Mouse (Mus musculus) stomach, embryonic 16.5 days (tissue): ENCODE data around the gene Ipo11. TPM values are rescaled to one million over a fixed set of nuclear protein-coding genes. Genes with fewer than 3 reads are reported as not detected.

Experiments used
- ATAC-seq: fragments of 200-750 bp; cut with Nextera tagmentation; 2 replicates; pipeline ENCODE4 v1.8.0; 2017; ENCODE audit warnings: moderate number of reproducible peaks, moderate TSS enrichment; ENCODE audit not compliant: insufficient read depth, low FRiP score
- H3K27ac ChIP-seq: fragments of 300-500 bp; sonication (generic); 2 replicates; pipeline ENCODE4 v1.5.1; 2014; ENCODE audit warnings: low read length
- H3K27me3 ChIP-seq: fragments of 300-500 bp; sonication (generic); 2 replicates; pipeline ENCODE4 v1.6.1; 2014; ENCODE audit warnings: low read length, control low read depth, mixed read lengths; ENCODE audit not compliant: control insufficient read depth, insufficient read depth
- H3K36me3 ChIP-seq: fragments of 300-500 bp; sonication (generic); 2 replicates; pipeline ENCODE4 v1.6.1; 2014; ENCODE audit warnings: low read length; ENCODE audit not compliant: control insufficient read depth, insufficient read depth
- H3K4me1 ChIP-seq: fragments of 300-500 bp; sonication (generic); 2 replicates; pipeline ENCODE4 v1.6.1; 2014; ENCODE audit warnings: low read length, control low read depth, mixed read lengths; ENCODE audit not compliant: control insufficient read depth, insufficient read depth
- H3K4me2 ChIP-seq: fragments of 300-500 bp; sonication (generic); 2 replicates; pipeline ENCODE4 v1.6.1; 2014; ENCODE audit warnings: low read depth, low read length, mixed read lengths
- H3K4me3 ChIP-seq: fragments of 300-500 bp; sonication (generic); replicated peaks from 2 replicates; pipeline ENCODE4 v1.5.1; 2014; ENCODE audit warnings: mild to moderate bottlenecking, low read length
- H3K9ac ChIP-seq: fragments of 300-500 bp; sonication (generic); 2 replicates; pipeline ENCODE4 v1.6.1; 2014; ENCODE audit warnings: low read length
- H3K9me3 ChIP-seq: fragments of 300-500 bp; sonication (generic); replicated peaks from 2 replicates; pipeline ENCODE4 v1.6.1; 2016; ENCODE audit warnings: low read length, control low read depth; ENCODE audit not compliant: control insufficient read depth
- WGBS: fragments of 180-500 bp; shearing (Covaris S2); extraction: QIAGEN DNeasy Blood & Tissue Kit; methylation state at CpG from one replicate; pipeline ENCODE4 v1.1.7; 2014; 5-methylcytosine and 5-hydroxymethylcytosine counted together
- polyA plus RNA-seq: library from polyadenylated mRNA; unstranded; fragments of >200 nt; fragmentation: Nextera tagmentation; extraction: Ambion mirVana; gene quantifications from 2 replicates; pipeline ENCODE4 v1.2.1, GENCODE M21; 2015

Gene Ipo11
- polyA plus RNA-seq, 1 experiment from 2014 or later, result 43.9 TPM

- Histone ChIP-seq H3K9ac (no peak overlapping the region), H3K4me3 (no peak overlapping the region), H3K27ac (no peak overlapping the region), H3K4me2 (no peak overlapping the region), H3K36me3 (no peaks in the 10 kb centered on the region), H3K27me3 (no peaks in the 10 kb centered on the region), H3K9me3 (no peaks in the 10 kb centered on the region), H3K4me1 (no peaks in the 10 kb centered on the region)
- 88% methylated on average over 4 of the region's 4 CpGs for WGBS
- no peak for ATAC-seq
These were observed 52.5 kb downstream of the Ipo11 start for GRCm38 (mm10) chr13:106884249-106884648.

GRCm38 (mm10) chr13:106876278-106876677 is 60.5 kb downstream of the Ipo11 start:
- Histone ChIP-seq H3K4me3 (no peak overlapping the region), H3K9ac (no peak overlapping the region), H3K4me1 (no peaks in the 10 kb centered on the region), H3K27ac (no peak overlapping the region), H3K9me3 (no peaks in the 10 kb centered on the region), H3K4me2 (no peak overlapping the region), H3K36me3 (no peaks in the 10 kb centered on the region), H3K27me3 (no peaks in the 10 kb centered on the region)
- WGBS, result 93% methylated on average over 1 of the region's 1 CpGs
- no peak for ATAC-seq

- no peak overlapping the region for H3K4me2 ChIP-seq
- no peak overlapping the region for H3K4me3 ChIP-seq
- 77% methylated on average over 2 of the region's 2 CpGs for whole genome bisulfite sequencing
- ATAC-seq, result no peak
- no peak overlapping the region for H3K9ac ChIP-seq
- no peaks in the 10 kb centered on the region for H3K9me3 ChIP-seq
- peaks cover 3% of the 10 kb centered on the region for H3K36me3 ChIP-seq
- no peak overlapping the region for H3K27ac ChIP-seq
- no peaks in the 10 kb centered on the region for H3K4me1 ChIP-seq
- H3K27me3 ChIP-seq, result no peaks in the 10 kb centered on the region
These were observed 71.2 kb downstream of the Ipo11 start for GRCm38 (mm10) chr13:106865547-106865946.

GRCm38 (mm10) chr13:106858779-106859178 is 78.0 kb downstream of the Ipo11 start:
- Histone ChIP-seq H3K36me3 (no peaks in the 10 kb centered on the region), H3K27me3 (no peaks in the 10 kb centered on the region), H3K9ac (no peak overlapping the region), H3K4me1 (no peaks in the 10 kb centered on the region), H3K9me3 (no peaks in the 10 kb centered on the region), H3K4me3 (no peak overlapping the region), H3K4me2 (no peak overlapping the region), H3K27ac (no peak overlapping the region)
- no peak for ATAC-seq
- 83% methylated on average over 5 of the region's 5 CpGs for WGBS

GRCm38 (mm10) chr13:106856556-106856955 is 80.2 kb downstream of the Ipo11 start:
- Histone ChIP-seq H3K4me1 (no peaks in the 10 kb centered on the region), H3K4me3 (no peak overlapping the region), H3K36me3 (no peaks in the 10 kb centered on the region), H3K4me2 (no peak overlapping the region), H3K27ac (no peak overlapping the region), H3K9me3 (no peaks in the 10 kb centered on the region), H3K27me3 (no peaks in the 10 kb centered on the region), H3K9ac (no peak overlapping the region)
- ATAC-seq, result no peak
- WGBS, result 90% methylated on average over 3 of the region's 3 CpGs

GRCm38 (mm10) chr13:106847534-106847933 is 89.2 kb downstream of the Ipo11 start:
- ATAC-seq, result no peak
- H3K4me1 ChIP-seq, result no peaks in the 10 kb centered on the region
- H3K4me2 ChIP-seq, result no peak overlapping the region
- no peaks in the 10 kb centered on the region for H3K36me3 ChIP-seq
- no peaks in the 10 kb centered on the region for H3K9me3 ChIP-seq
- no peak overlapping the region for H3K9ac ChIP-seq
- H3K4me3 ChIP-seq, result no peak overlapping the region
- no peaks in the 10 kb centered on the region for H3K27me3 ChIP-seq
- H3K27ac ChIP-seq, result no peak overlapping the region

- Histone ChIP-seq H3K27me3 (no peaks in the 10 kb centered on the region), H3K9me3 (no peaks in the 10 kb centered on the region), H3K4me3 (no peak overlapping the region), H3K4me1 (no peaks in the 10 kb centered on the region), H3K36me3 (no peaks in the 10 kb centered on the region; the same call in 1 of the 2 replicates), H3K9ac (no peak overlapping the region), H3K27ac (no peak overlapping the region), H3K4me2 (no peak overlapping the region)
- WGBS, result 52% methylated on average over 3 of the region's 3 CpGs
- no peak for ATAC-seq
These were observed 91.8 kb downstream of the Ipo11 start for GRCm38 (mm10) chr13:106844928-106845327.

GRCm38 (mm10) chr13:106842542-106842941 is 94.2 kb downstream of the Ipo11 start:
- ATAC-seq, result no peak
- Histone ChIP-seq H3K4me1 (no peaks in the 10 kb centered on the region), H3K27me3 (no peaks in the 10 kb centered on the region), H3K9ac (no peak overlapping the region), H3K9me3 (no peaks in the 10 kb centered on the region), H3K36me3 (no peaks in the 10 kb centered on the region; the same call in 1 of the 2 replicates), H3K4me3 (no peak overlapping the region), H3K4me2 (no peak overlapping the region), H3K27ac (no peak overlapping the region)
- 84% methylated on average over 4 of the region's 4 CpGs for WGBS

GRCm38 (mm10) chr13:106838778-106839177 is 98.0 kb downstream of the Ipo11 start:
- Histone ChIP-seq H3K9me3 (no peaks in the 10 kb centered on the region), H3K4me2 (no peak overlapping the region), H3K4me1 (no peaks in the 10 kb centered on the region), H3K36me3 (no peaks in the 10 kb centered on the region; the same call in 1 of the 2 replicates), H3K27me3 (no peaks in the 10 kb centered on the region), H3K4me3 (no peak overlapping the region), H3K27ac (no peak overlapping the region), H3K9ac (no peak overlapping the region)
- no peak for ATAC-seq
- WGBS, result 80% methylated on average over 3 of the region's 3 CpGs

- Histone ChIP-seq H3K4me1 (no peaks in the 10 kb centered on the region), H3K9me3 (no peaks in the 10 kb centered on the region), H3K27me3 (no peaks in the 10 kb centered on the region), H3K4me2 (no peak overlapping the region), H3K27ac (no peak overlapping the region; the same call in 1 of the 2 replicates), H3K36me3 (no peaks in the 10 kb centered on the region; the same call in 1 of the 2 replicates), H3K4me3 (no peak overlapping the region), H3K9ac (no peak overlapping the region)
- no peak for ATAC-seq
- 73% methylated on average over 5 of the region's 5 CpGs for WGBS
These were observed 100.3 kb downstream of the Ipo11 start for GRCm38 (mm10) chr13:106836527-106836879.
